Mouse (Mus musculus) lung, embryonic 16.5 days (tissue): ENCODE results near the gene Slc16a6. TPM values are rescaled to one million over a fixed set of nuclear protein-coding genes. Genes with fewer than 3 reads are reported as not detected.

Experiments used
- ATAC-seq: fragments of 200-750 bp; cut with Nextera tagmentation; 2 replicates; pipeline ENCODE4 v1.8.0; 2017; ENCODE audit warnings: low read depth, mild to moderate bottlenecking, moderate library complexity
- H3K27ac ChIP-seq: fragments of 300-500 bp; sonication (generic); 2 replicates; pipeline ENCODE4 v1.5.1; 2014; ENCODE audit warnings: mild to moderate bottlenecking, control low read depth, low read length
- H3K27me3 ChIP-seq: fragments of 300-500 bp; sonication (generic); 2 replicates; pipeline ENCODE4 v1.6.1; 2014; ENCODE audit warnings: low read depth, low read length, mixed read lengths; ENCODE audit not compliant: control insufficient read depth, insufficient read depth
- H3K36me3 ChIP-seq: fragments of 300-500 bp; sonication (generic); 2 replicates; pipeline ENCODE4 v1.6.1; 2014; ENCODE audit warnings: low read length; ENCODE audit not compliant: control insufficient read depth, insufficient read depth
- H3K4me1 ChIP-seq: fragments of 300-500 bp; sonication (generic); replicated peaks from 2 replicates; pipeline ENCODE4 v1.6.1; 2014; ENCODE audit warnings: low read length, mixed read lengths; ENCODE audit not compliant: control insufficient read depth, insufficient read depth
- H3K4me2 ChIP-seq: fragments of 300-500 bp; sonication (generic); 2 replicates; pipeline ENCODE4 v1.6.1; 2014; ENCODE audit warnings: low read depth, low read length, control low read depth
- H3K4me3 ChIP-seq: fragments of 300-500 bp; sonication (generic); 2 replicates; pipeline ENCODE4 v1.5.1; 2014; ENCODE audit warnings: mild to moderate bottlenecking, low read length, control low read depth
- H3K9ac ChIP-seq: fragments of 300-500 bp; sonication (generic); 2 replicates; pipeline ENCODE4 v1.6.1; 2014; ENCODE audit warnings: low read length, control low read depth
- H3K9me3 ChIP-seq: fragments of 300-500 bp; sonication (generic); 2 replicates; pipeline ENCODE4 v1.6.1; 2016; ENCODE audit warnings: low read length; ENCODE audit not compliant: control insufficient read depth
- WGBS: fragments of 180-500 bp; shearing (Covaris S2); extraction: QIAGEN DNeasy Blood & Tissue Kit; methylation state at CpG from one replicate; pipeline ENCODE4 v1.1.7; 2014; 5-methylcytosine and 5-hydroxymethylcytosine counted together
- polyA plus RNA-seq: library from polyadenylated mRNA; unstranded; fragments of >200 nt; fragmentation: Nextera tagmentation; extraction: Ambion mirVana; gene quantifications from 2 replicates; pipeline ENCODE4 v1.2.1, GENCODE M21; 2015

Slc16a6 gene
- polyA plus RNA-seq, 1 experiment from 2014 or later = 4.0 TPM

DNA sequence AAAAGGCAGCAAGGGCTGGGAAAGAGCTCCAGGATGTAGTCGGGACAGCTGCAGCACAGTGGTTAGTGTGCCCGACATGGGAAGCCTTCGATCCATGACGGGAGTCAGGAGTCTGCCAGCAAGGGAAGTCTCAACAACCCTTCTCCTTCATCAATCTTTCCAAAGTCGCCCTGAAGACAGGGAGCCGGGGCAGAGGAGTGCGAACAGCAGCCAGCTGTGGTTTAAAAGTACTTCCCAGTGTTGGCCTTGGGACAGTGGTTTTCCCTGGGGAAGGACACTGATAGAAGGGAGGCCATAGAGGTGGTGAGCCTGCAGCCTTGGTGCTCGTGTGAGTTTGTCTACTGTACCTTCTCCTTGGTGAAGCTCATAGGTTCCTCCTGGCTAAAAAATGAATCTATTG, 6.4 kb downstream of the Slc16a6 start:
- peaks cover 9% of the 10 kb centered on the region; the same call in 1 of the 2 replicates for H3K4me1 ChIP-seq
- no peak overlapping the region for H3K27ac ChIP-seq
- no peak overlapping the region for H3K4me2 ChIP-seq
- ATAC-seq = no peak
- 31% methylated on average over 8 of the region's 8 CpGs for WGBS
- no peaks in the 10 kb centered on the region for H3K9me3 ChIP-seq
- H3K4me3 ChIP-seq = no peak overlapping the region
- H3K27me3 ChIP-seq = no peaks in the 10 kb centered on the region; the same call in 1 of the 2 replicates
- no peaks in the 10 kb centered on the region for H3K36me3 ChIP-seq
- no peak overlapping the region for H3K9ac ChIP-seq

DNA sequence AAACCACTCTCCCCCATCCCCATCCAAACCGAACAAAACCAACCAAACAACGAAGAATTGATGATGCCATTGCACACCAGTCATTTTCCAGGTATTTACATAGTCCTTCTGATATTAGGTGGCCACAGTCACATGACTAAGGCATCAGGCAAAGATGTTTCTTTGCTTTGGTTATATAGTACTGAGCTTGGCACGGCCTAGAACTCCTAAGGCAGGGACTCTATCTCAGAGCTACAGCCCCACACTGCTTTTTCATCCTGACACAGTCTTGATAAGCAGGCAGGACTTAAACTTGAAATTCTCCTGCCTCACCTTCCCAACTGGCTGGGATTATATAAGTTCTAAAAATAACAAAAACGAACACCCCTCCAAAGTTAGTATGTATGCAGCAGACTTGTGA, 8.3 kb downstream of the Slc16a6 start:
- ATAC-seq = no peak
- WGBS = 87% methylated on average over 4 of the region's 4 CpGs

DNA sequence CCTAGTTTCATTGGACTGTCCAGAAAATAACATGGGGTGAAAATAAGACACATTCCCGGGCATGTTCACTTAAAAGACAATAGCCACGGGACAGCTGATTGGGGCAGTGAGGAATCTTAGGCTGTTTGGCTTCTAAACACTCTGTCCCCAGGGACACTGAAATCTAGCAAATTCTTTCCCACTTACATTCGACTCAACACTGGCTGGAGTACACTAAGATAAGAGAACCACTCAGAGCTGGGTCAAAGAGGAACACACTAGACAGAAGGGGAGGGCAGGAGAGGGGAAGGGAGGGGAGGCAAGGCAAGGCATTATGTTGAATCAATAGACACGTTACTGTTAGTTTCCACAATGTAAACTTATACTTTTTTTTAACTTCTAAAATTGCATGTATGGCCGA, 12.8 kb downstream of the Slc16a6 start:
- Histone ChIP-seq H3K9me3 (no peaks in the 10 kb centered on the region), H3K4me3 (no peak overlapping the region), H3K4me1 (no peaks in the 10 kb centered on the region), H3K4me2 (no peak overlapping the region), H3K27ac (no peak overlapping the region), H3K36me3 (no peaks in the 10 kb centered on the region), H3K27me3 (no peaks in the 10 kb centered on the region), H3K9ac (no peak overlapping the region)
- WGBS = 17% methylated on average over 5 of the region's 5 CpGs
- peak; percentile 47; the same call in 1 of the 2 replicates for ATAC-seq

More for the DNA sequence above, 8.3 kb downstream of the Slc16a6 start:
- Histone ChIP-seq H3K4me1 (no peaks in the 10 kb centered on the region; the same call in 1 of the 2 replicates), H3K9ac (no peak overlapping the region), H3K9me3 (no peaks in the 10 kb centered on the region), H3K4me3 (no peak overlapping the region), H3K27ac (no peak overlapping the region), H3K36me3 (no peaks in the 10 kb centered on the region), H3K4me2 (no peak overlapping the region), H3K27me3 (no peaks in the 10 kb centered on the region)

GRCm38 (mm10) chr11:109458165-109458564, 15.2 kb downstream of the Slc16a6 start:
- ATAC-seq = no peak
- H3K27me3 ChIP-seq = no peaks in the 10 kb centered on the region
- H3K4me1 ChIP-seq = no peaks in the 10 kb centered on the region
- no peaks in the 10 kb centered on the region for H3K36me3 ChIP-seq
- no peak overlapping the region for H3K9ac ChIP-seq
- H3K9me3 ChIP-seq = no peaks in the 10 kb centered on the region
- no peak overlapping the region for H3K4me2 ChIP-seq
- H3K4me3 ChIP-seq = no peak overlapping the region
- no peak overlapping the region for H3K27ac ChIP-seq
- WGBS = 91% methylated on average over 11 of the region's 11 CpGs

DNA sequence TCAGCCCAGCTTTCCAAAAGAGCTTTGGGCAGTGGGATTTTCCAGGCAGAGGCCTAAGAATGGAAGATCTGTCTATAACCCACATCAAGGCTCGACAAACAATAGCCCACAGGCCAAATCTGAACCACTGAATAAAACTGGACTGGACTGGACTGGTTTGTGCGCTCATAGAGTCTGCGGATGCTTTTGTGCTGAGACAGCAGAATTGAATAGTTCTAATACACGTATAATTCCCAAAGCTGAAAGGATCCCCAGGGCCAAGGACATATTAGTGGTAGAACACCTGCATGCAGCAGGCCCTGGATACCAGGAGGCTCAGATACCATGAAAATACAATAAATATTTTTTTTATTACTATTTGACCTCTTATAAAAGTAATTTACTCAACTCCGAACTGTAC, 17.1 kb downstream of the Slc16a6 start:
- Histone ChIP-seq H3K4me2 (no peak overlapping the region), H3K36me3 (no peaks in the 10 kb centered on the region), H3K9ac (no peak overlapping the region), H3K27ac (no peak overlapping the region), H3K9me3 (no peaks in the 10 kb centered on the region), H3K4me3 (no peak overlapping the region), H3K27me3 (no peaks in the 10 kb centered on the region), H3K4me1 (no peaks in the 10 kb centered on the region)
- 94% methylated on average over 5 of the region's 5 CpGs for WGBS
- no peak for ATAC-seq

DNA sequence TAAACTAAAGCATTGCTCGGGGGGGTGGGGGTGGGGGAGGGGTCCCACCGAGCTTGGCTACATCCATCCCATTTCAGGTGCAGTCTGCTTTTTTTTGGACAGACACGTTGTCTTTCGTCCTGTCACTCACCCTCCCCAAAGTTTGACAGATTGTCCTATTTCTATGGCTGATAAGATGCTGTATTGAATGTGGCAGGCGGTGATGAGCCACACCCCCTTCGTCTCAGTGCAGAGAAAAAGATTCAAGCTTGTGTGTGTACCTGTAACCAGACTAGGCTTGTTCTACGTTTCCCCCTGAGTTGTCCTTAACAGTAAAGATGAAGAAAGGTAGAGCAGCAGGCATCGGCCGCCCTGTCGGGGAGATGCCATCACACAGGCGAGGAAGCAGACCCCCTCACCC, 22.2 kb downstream of the Slc16a6 start:
- Histone ChIP-seq H3K27ac (no peak overlapping the region), H3K27me3 (no peaks in the 10 kb centered on the region), H3K9ac (no peak overlapping the region), H3K4me2 (no peak overlapping the region), H3K4me3 (no peak overlapping the region), H3K4me1 (no peaks in the 10 kb centered on the region), H3K9me3 (no peaks in the 10 kb centered on the region), H3K36me3 (no peaks in the 10 kb centered on the region)
- no peak for ATAC-seq
- WGBS = 76% methylated on average over 11 of the region's 11 CpGs

- peak; percentile 54; the same call in 1 of the 2 replicates for ATAC-seq
- Histone ChIP-seq H3K36me3 (no peaks in the 10 kb centered on the region), H3K4me2 (no peak overlapping the region), H3K9ac (no peak overlapping the region), H3K9me3 (no peaks in the 10 kb centered on the region), H3K27ac (no peak overlapping the region), H3K4me1 (peaks cover 3% of the 10 kb centered on the region), H3K4me3 (no peak overlapping the region), H3K27me3 (no peaks in the 10 kb centered on the region)
- WGBS = 31% methylated on average over 13 of the region's 13 CpGs
Observed at GRCm38 (mm10) chr11:109445438-109446035, 27.9 kb downstream of the Slc16a6 start.

DNA sequence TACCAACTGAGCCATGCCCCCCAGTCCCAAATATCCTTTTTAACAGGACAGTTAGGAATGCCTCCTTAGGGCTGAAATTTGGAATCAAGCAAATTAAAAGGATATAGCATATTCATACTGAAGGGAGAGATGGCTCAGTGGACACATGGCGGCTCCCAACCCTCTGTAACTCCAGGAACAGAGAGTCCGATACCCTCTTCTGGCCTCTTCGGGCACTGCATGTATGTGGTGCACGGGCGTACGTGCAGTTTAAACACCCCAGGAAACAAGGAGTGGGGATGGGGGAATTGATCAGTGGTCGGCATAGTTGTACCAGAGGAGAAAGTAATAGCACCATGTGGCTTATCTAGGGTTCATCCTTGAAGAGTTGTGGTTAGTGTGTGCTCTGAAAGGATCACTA, 28.8 kb downstream of the Slc16a6 start:
- no peak overlapping the region for H3K4me3 ChIP-seq
- no peak for ATAC-seq
- H3K9me3 ChIP-seq = no peaks in the 10 kb centered on the region
- no peak overlapping the region for H3K27ac ChIP-seq
- 55% methylated on average over 7 of the region's 7 CpGs for WGBS
- H3K4me1 ChIP-seq = peaks cover 8% of the 10 kb centered on the region
- H3K9ac ChIP-seq = no peak overlapping the region
- H3K36me3 ChIP-seq = no peaks in the 10 kb centered on the region
- no peaks in the 10 kb centered on the region for H3K27me3 ChIP-seq
- H3K4me2 ChIP-seq = no peak overlapping the region

DNA sequence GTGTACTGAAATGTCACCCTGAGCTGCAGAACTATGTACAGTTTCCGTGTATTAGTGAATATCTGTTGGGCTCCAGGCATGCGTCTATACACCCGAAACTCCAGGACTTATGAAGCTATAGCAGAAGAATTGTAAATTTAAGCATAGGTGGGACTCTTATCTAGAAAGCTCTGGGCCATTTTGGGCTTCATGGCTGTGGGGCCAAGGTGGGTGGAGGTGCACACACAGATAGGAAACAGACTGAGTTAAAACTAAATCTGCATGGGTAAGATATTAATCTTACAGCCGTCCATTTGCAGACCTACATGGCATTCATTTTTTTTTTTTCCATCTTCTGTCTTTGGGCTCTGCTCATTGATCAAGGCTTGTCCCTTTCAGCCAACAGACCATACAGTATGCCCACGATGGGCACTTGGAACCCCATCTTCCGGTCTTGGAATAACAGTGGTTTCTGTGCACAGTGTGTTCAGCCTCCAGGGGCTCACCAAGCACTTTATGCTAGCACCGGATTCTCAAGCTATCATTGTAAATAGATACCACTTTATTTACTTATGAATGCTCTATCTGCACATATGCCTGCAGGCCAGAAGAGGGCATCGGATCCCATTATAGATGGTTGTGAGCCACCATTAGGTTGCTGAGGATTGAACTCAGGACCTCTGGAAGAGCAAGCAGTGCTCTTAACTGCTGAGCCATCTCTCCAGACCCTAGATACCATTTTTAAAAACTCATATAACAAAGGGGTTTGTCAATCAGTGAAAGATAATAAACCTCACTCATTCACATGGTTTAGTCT, 29.7 kb downstream of the Slc16a6 start:
- no peak for ATAC-seq
- no peaks in the 10 kb centered on the region for H3K9me3 ChIP-seq
- H3K4me2 ChIP-seq = no peak overlapping the region
- no peaks in the 10 kb centered on the region for H3K36me3 ChIP-seq
- H3K27me3 ChIP-seq = no peaks in the 10 kb centered on the region
- no peak overlapping the region for H3K9ac ChIP-seq
- peaks cover 8% of the 10 kb centered on the region for H3K4me1 ChIP-seq
- no peak overlapping the region for H3K27ac ChIP-seq
- WGBS = 93% methylated on average over 8 of the region's 8 CpGs
- no peak overlapping the region for H3K4me3 ChIP-seq
